Mouse (Mus musculus) C2C12 (cell line): Measurements from ENCODE around the gene Igfbp5. TPM values are rescaled to one million over a fixed set of nuclear protein-coding genes. Genes with fewer than 3 reads are reported as not detected.

ENCODE experiments used
- H3K27me3 ChIP-seq: one replicate; pipeline ENCODE4 v1.6.1; 2011; ENCODE audit not compliant: control insufficient read depth, insufficient read depth, insufficient read length
- H3K36me3 ChIP-seq: one replicate; pipeline ENCODE4 v1.6.1; 2011; ENCODE audit not compliant: control insufficient read depth, insufficient read depth
- H3K4me3 ChIP-seq: one replicate; pipeline ENCODE4 v1.5.1; 2011; ENCODE audit warnings: mild to moderate bottlenecking, control low read depth; ENCODE audit not compliant: poor library complexity, insufficient read depth, severe bottlenecking
- H3K79me2 ChIP-seq: one replicate; pipeline ENCODE4 v1.6.1; 2011; ENCODE audit not compliant: control insufficient read depth, insufficient read depth
- H3K79me3 ChIP-seq: one replicate; pipeline ENCODE4 v1.6.1; 2011; ENCODE audit warnings: low read depth, control low read depth
- H3ac ChIP-seq: one replicate; pipeline ENCODE3; 2011; ENCODE audit warnings: low read depth; ENCODE audit not compliant: control insufficient read depth, insufficient read length
- CEBPB ChIP-seq: IDR thresholded peaks from one replicate; pipeline ENCODE4 v1.6.1; 2011; ENCODE audit warnings: low read depth, mild to moderate bottlenecking, control low read depth, moderate library complexity
- CTCF ChIP-seq: IDR thresholded peaks from one replicate; pipeline ENCODE4 v1.5.1; 2011; ENCODE audit not compliant: control insufficient read depth, insufficient read depth, insufficient read length
- FOSL1 ChIP-seq: IDR thresholded peaks from one replicate; pipeline ENCODE4 v1.8.0; 2011; ENCODE audit warnings: mild to moderate bottlenecking, low read length; ENCODE audit not compliant: poor library complexity, insufficient read depth, severe bottlenecking
- MAX ChIP-seq: IDR thresholded peaks from one replicate; pipeline ENCODE4 v1.6.1; 2011; ENCODE audit warnings: mild to moderate bottlenecking, control low read depth
- MYOD1 ChIP-seq: IDR thresholded peaks from one replicate; pipeline ENCODE4 v1.6.1; 2011; ENCODE audit warnings: low read depth; ENCODE audit not compliant: control insufficient read depth, insufficient read length
- MYOG ChIP-seq: IDR thresholded peaks from one replicate; pipeline ENCODE4 v1.6.1; 2011; ENCODE audit not compliant: control insufficient read depth, insufficient read length; ENCODE audit errors: extremely low read depth
- USF1 ChIP-seq: IDR thresholded peaks from one replicate; pipeline ENCODE4 v1.6.1; 2011; ENCODE audit warnings: low read depth, mild to moderate bottlenecking, control low read depth, moderate library complexity
- polyA plus RNA-seq: library from polyadenylated mRNA; unstranded; fragments of >200 nt; fragmentation: generic; extraction: Trizol; gene quantifications from one replicate; pipeline ENCODE4 v1.2.1, GENCODE M21; 2012; ENCODE audit warnings: missing spikeins

The Igfbp5 gene
- polyA plus RNA-seq, 1 experiment, result 62.8 TPM

GRCm38 (mm10) chr1:72885819-72886169, 11.1 kb upstream of the Igfbp5 start:
- no peak for TF ChIP-seq CTCF
- no peaks in the 10 kb centered on the region for H3K79me3 ChIP-seq
- H3K79me2 ChIP-seq, result no peaks in the 10 kb centered on the region
- no peak overlapping the region for H3ac ChIP-seq
- no peaks in the 10 kb centered on the region for H3K36me3 ChIP-seq
- H3K4me3 ChIP-seq, result no peak overlapping the region
- H3K27me3 ChIP-seq, result no peaks in the 10 kb centered on the region

GRCm38 (mm10) chr1:72885111-72885818, 10.6 kb upstream of the Igfbp5 start:
- no peaks in the 10 kb centered on the region for H3K79me3 ChIP-seq
- TF ChIP-seq CTCF (no peak), USF1 (no peak), MAX (no peak), CEBPB (no peak), FOSL1 (no peak), MYOD1 (no peak), MYOG (no peak)
- H3K4me3 ChIP-seq, result no peak overlapping the region
- H3ac ChIP-seq, result no peak overlapping the region
- H3K27me3 ChIP-seq, result no peaks in the 10 kb centered on the region
- H3K36me3 ChIP-seq, result no peaks in the 10 kb centered on the region
- H3K79me2 ChIP-seq, result no peaks in the 10 kb centered on the region

GRCm38 (mm10) chr1:72879319-72879634, 4.6 kb upstream of the Igfbp5 start:
- no peaks in the 10 kb centered on the region for H3K79me2 ChIP-seq
- no peak overlapping the region for H3K4me3 ChIP-seq
- no peak overlapping the region for H3ac ChIP-seq
- TF ChIP-seq CTCF (peak; percentile 6), USF1 (no peak)
- H3K79me3 ChIP-seq, result no peaks in the 10 kb centered on the region
- no peaks in the 10 kb centered on the region for H3K27me3 ChIP-seq
- no peaks in the 10 kb centered on the region for H3K36me3 ChIP-seq

- TF ChIP-seq USF1 (peak; percentile 64), FOSL1 (no peak), CTCF (no peak), MAX (peak; percentile 12), MYOD1 (no peak), MYOG (no peak), CEBPB (no peak)
- Histone ChIP-seq H3K36me3 (no peaks in the 10 kb centered on the region), H3K4me3 (no peak overlapping the region)
Observed at GRCm38 (mm10) chr1:72878473-72879318, 4.0 kb upstream of the Igfbp5 start.

DNA sequence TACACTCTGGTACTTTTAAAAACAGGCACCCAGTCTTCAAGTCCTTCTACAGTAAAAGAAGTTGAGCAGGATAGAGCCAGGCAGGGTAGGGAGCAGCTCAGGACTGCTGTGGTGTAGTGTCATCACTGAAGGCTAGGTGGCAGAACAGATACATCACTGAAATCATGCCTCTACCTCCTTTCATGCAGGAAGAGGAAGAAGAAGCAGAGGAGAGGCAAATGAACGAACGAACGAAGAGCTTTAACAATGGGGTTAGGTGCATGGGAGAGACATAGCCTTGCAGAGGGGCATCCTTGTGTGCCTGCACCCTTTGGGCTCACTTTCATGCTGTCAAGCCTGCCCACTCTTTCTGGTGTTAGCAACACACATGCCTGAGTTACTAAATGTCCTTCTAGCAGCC, 3.2 kb upstream of the Igfbp5 start:
- no peaks in the 10 kb centered on the region for H3K79me3 ChIP-seq
- no peaks in the 10 kb centered on the region for H3K79me2 ChIP-seq
- H3ac ChIP-seq, result peak overlapping the region; percentile 48
- no peak overlapping the region for H3K4me3 ChIP-seq
- H3K36me3 ChIP-seq, result no peaks in the 10 kb centered on the region
- TF ChIP-seq MAX, result no peak
- peak; percentile 65 for TF ChIP-seq CTCF
- H3K27me3 ChIP-seq, result no peaks in the 10 kb centered on the region

More at GRCm38 (mm10) chr1:72878473-72879318, 4.0 kb upstream of the Igfbp5 start:
- Histone ChIP-seq H3ac (peak overlapping the region; percentile 52), H3K27me3 (no peaks in the 10 kb centered on the region), H3K79me3 (no peaks in the 10 kb centered on the region), H3K79me2 (no peaks in the 10 kb centered on the region)

GRCm38 (mm10) chr1:72876111-72876510, 1.4 kb upstream of the Igfbp5 start:
- TF ChIP-seq CEBPB (no peak), MYOG (no peak), USF1 (no peak), CTCF (no peak), MAX (no peak), FOSL1 (no peak), MYOD1 (no peak)
- no peaks in the 10 kb centered on the region for H3K79me3 ChIP-seq
- H3ac ChIP-seq, result no peak overlapping the region
- H3K27me3 ChIP-seq, result no peaks in the 10 kb centered on the region
- no peaks in the 10 kb centered on the region for H3K79me2 ChIP-seq
- no peaks in the 10 kb centered on the region for H3K36me3 ChIP-seq
- no peak overlapping the region for H3K4me3 ChIP-seq
